In genomic region chr19:42085690-42086089, GRCm38 (mm10) we compare ENCODE assay signal across 8 mouse cellular contexts. TPM values are rescaled to one million over a fixed set of nuclear protein-coding genes. Genes with fewer than 3 reads are reported as not detected.
DNase-seq lines count a peak whose midpoint lies in the region; ATAC-seq and TF ChIP-seq lines count a peak whose summit lies in the region.

No protein-coding gene starts in this region.

- no peaks in the 10 kb centered on the region for H3K36me3 ChIP-seq in kidney, postnatal 0 days (ENCODE audit: insufficient read depth, low read length)
- no peaks in the 10 kb centered on the region for H3K36me3 ChIP-seq in embryonic facial prominence, embryonic 15.5 days
- no peaks in the 10 kb centered on the region for H3K36me3 ChIP-seq in intestine, postnatal 0 days (ENCODE audit: control insufficient read depth, insufficient read depth)
- H3K36me3 ChIP-seq in neural tube, embryonic 13.5 days = no peaks in the 10 kb centered on the region

- no peaks in the 10 kb centered on the region for H3K4me1 ChIP-seq in kidney, postnatal 0 days (replicated peaks; ENCODE audit: insufficient read depth, low read length)
- peaks cover 12% of the 10 kb centered on the region for H3K4me1 ChIP-seq in embryonic facial prominence, embryonic 15.5 days
- H3K4me1 ChIP-seq in intestine, postnatal 0 days (replicated peaks; ENCODE audit: control insufficient read depth, insufficient read depth, low read length) = no peaks in the 10 kb centered on the region; the same call in 1 of the 2 replicates
- H3K4me1 ChIP-seq in neural tube, embryonic 13.5 days (replicated peaks) = peaks cover 21% of the 10 kb centered on the region

- H3K9ac ChIP-seq in kidney, postnatal 0 days (ENCODE audit: low read depth, low read length) = peak overlapping the region; percentile 74
- peak overlapping the region; percentile 51 for H3K9ac ChIP-seq in embryonic facial prominence, embryonic 15.5 days
- peak overlapping the region; percentile 0; the same call in 1 of the 2 replicates for H3K9ac ChIP-seq in intestine, postnatal 0 days (ENCODE audit: low read depth, low read length)
- H3K9ac ChIP-seq in neural tube, embryonic 13.5 days = peak overlapping the region; percentile 87

- H3K4me2 ChIP-seq in kidney, postnatal 0 days (ENCODE audit: low read length) = peak overlapping the region; percentile 88
- H3K4me2 ChIP-seq in embryonic facial prominence, embryonic 15.5 days (replicated peaks) = peak overlapping the region; percentile 90
- H3K4me2 ChIP-seq in intestine, postnatal 0 days (replicated peaks; ENCODE audit: low read depth) = peak overlapping the region; percentile 71
- H3K4me2 ChIP-seq in neural tube, embryonic 13.5 days = peak overlapping the region; percentile 94

- no peak for TF ChIP-seq CTCF in kidney, postnatal 0 days (IDR thresholded peaks at IDR 0.05; ENCODE audit: low read depth)
- no peak for TF ChIP-seq CTCF in intestine, postnatal 0 days (IDR thresholded peaks at IDR 0.05; ENCODE audit: low read depth)

- 9% methylated on average over 10 of the region's 10 CpGs for WGBS in kidney, postnatal 0 days
- 5% methylated on average over 10 of the region's 10 CpGs for WGBS in embryonic facial prominence, embryonic 15.5 days
- 8% methylated on average over 10 of the region's 10 CpGs for WGBS in intestine, postnatal 0 days
- WGBS in neural tube, embryonic 13.5 days = 7% methylated on average over 10 of the region's 10 CpGs

- H3K9me3 ChIP-seq in kidney, postnatal 0 days (replicated peaks; ENCODE audit: low read length) = no peaks in the 10 kb centered on the region
- no peaks in the 10 kb centered on the region for H3K9me3 ChIP-seq in embryonic facial prominence, embryonic 15.5 days (replicated peaks)
- H3K9me3 ChIP-seq in intestine, postnatal 0 days (ENCODE audit: control insufficient read depth) = no peaks in the 10 kb centered on the region
- H3K9me3 ChIP-seq in neural tube, embryonic 13.5 days = no peaks in the 10 kb centered on the region

- H3K4me3 ChIP-seq in kidney, postnatal 0 days (replicated peaks; ENCODE audit: low read depth, low read length) = peak overlapping the region; percentile 59
- peak overlapping the region; percentile 74 for H3K4me3 ChIP-seq in embryonic facial prominence, embryonic 15.5 days (replicated peaks)
- peak overlapping the region; percentile 54 for H3K4me3 ChIP-seq in intestine, postnatal 0 days (ENCODE audit: low read depth, low read length)
- peak overlapping the region; percentile 86 for H3K4me3 ChIP-seq in neural tube, embryonic 13.5 days

- ATAC-seq in kidney, postnatal 0 days (replicated peaks; ENCODE audit: low FRiP score, low read depth) = no peak
- no peak for ATAC-seq in embryonic facial prominence, embryonic 15.5 days (ENCODE audit: insufficient number of reproducible peaks, low FRiP score, low TSS enrichment, low read depth)
- ATAC-seq in intestine, postnatal 0 days = no peak
- ATAC-seq in neural tube, embryonic 13.5 days (ENCODE audit: low read depth) = peak; percentile 0; the same call in 1 of the 2 replicates

- no peaks in the 10 kb centered on the region for H3K27me3 ChIP-seq in kidney, postnatal 0 days (ENCODE audit: insufficient read depth, low read length)
- no peaks in the 10 kb centered on the region for H3K27me3 ChIP-seq in embryonic facial prominence, embryonic 15.5 days
- no peaks in the 10 kb centered on the region for H3K27me3 ChIP-seq in intestine, postnatal 0 days (replicated peaks; ENCODE audit: control insufficient read depth, insufficient read depth, low read length)
- no peaks in the 10 kb centered on the region for H3K27me3 ChIP-seq in neural tube, embryonic 13.5 days

- peak overlapping the region; percentile 36; the same call in 1 of the 2 replicates for H3K27ac ChIP-seq in kidney, postnatal 0 days
- H3K27ac ChIP-seq in embryonic facial prominence, embryonic 15.5 days (replicated peaks) = no peak overlapping the region
- no peak overlapping the region for H3K27ac ChIP-seq in intestine, postnatal 0 days (ENCODE audit: low read depth, low read length)
- peak overlapping the region; percentile 73 for H3K27ac ChIP-seq in neural tube, embryonic 13.5 days (replicated peaks)

- no peak for DNase-seq in kidney, postnatal 0 days (ENCODE audit: low spot score)
- DNase-seq in kidney, postnatal 4 days = no peak
- no peak for DNase-seq in adrenal gland, adult 2 months
- no peak for DNase-seq in layer of hippocampus, adult 9-11 months
- DNase-seq in c-Kit-positive CD71-positive TER-119-positive erythroid progenitor cells, embryonic 14.5 days (ENCODE audit: low spot score) = no peak

RNA-seq across cellular contexts. Expression of gene Morn4, which starts 0.5 kb away (rescaled TPM):
- polyA plus RNA-seq in kidney, postnatal 0 days (2015; fragmentation: Nextera tagmentation; extraction: Ambion mirVana) = 22.2 and 24.6 TPM in 2 replicates
- 29.0 and 30.0 TPM in 2 replicates for polyA plus RNA-seq in embryonic facial prominence, embryonic 15.5 days (2015; fragmentation: Nextera tagmentation; extraction: Ambion mirVana)
- polyA plus RNA-seq in intestine, postnatal 0 days (2015; fragmentation: Nextera tagmentation; extraction: Ambion mirVana) = 14.5 and 15.9 TPM in 2 replicates
- 116 and 125 TPM in 2 replicates for polyA plus RNA-seq in neural tube, embryonic 13.5 days (2015; fragmentation: Nextera tagmentation; extraction: Ambion mirVana)
- 10 to 100 TPM in 1 of 2 experiments, 1 to 10 TPM in 1; 7.5 to 15.5 TPM for total RNA-seq in adrenal gland, adult 2 months (2021)
- polyA plus RNA-seq in adrenal gland, adult 2 months (2012; rRNA removed) = 10.6 and 13.0 TPM in 2 replicates

RNA-seq across cellular contexts. Expression of gene Pi4k2a, which starts 4.6 kb away (rescaled TPM):
- 31.9 and 33.2 TPM in 2 replicates for polyA plus RNA-seq in kidney, postnatal 0 days (2015; fragmentation: Nextera tagmentation; extraction: Ambion mirVana)
- polyA plus RNA-seq in embryonic facial prominence, embryonic 15.5 days (2015; fragmentation: Nextera tagmentation; extraction: Ambion mirVana) = 27.1 and 28.0 TPM in 2 replicates
- polyA plus RNA-seq in intestine, postnatal 0 days (2015; fragmentation: Nextera tagmentation; extraction: Ambion mirVana) = 47.2 and 52.2 TPM in 2 replicates
- polyA plus RNA-seq in neural tube, embryonic 13.5 days (2015; fragmentation: Nextera tagmentation; extraction: Ambion mirVana) = 30.3 and 34.0 TPM in 2 replicates
- 10 to 100 TPM; 62.3 to 69.9 TPM for total RNA-seq in adrenal gland, adult 2 months (2021)
- 43.7 and 44.5 TPM in 2 replicates for polyA plus RNA-seq in adrenal gland, adult 2 months (2012; rRNA removed)

RNA-seq across cellular contexts. Expression of gene 4933411K16Rik, which starts 33.6 kb away (rescaled TPM):
- 0.34 and 0.38 TPM in 2 replicates for polyA plus RNA-seq in kidney, postnatal 0 days (2015; fragmentation: Nextera tagmentation; extraction: Ambion mirVana)
- polyA plus RNA-seq in embryonic facial prominence, embryonic 15.5 days (2015; fragmentation: Nextera tagmentation; extraction: Ambion mirVana) = 0.16 TPM in 1 of 2 replicates, not detected in the other
- 0.08 TPM in 1 of 2 replicates, not detected in the other for polyA plus RNA-seq in intestine, postnatal 0 days (2015; fragmentation: Nextera tagmentation; extraction: Ambion mirVana)
- 0.36 TPM in 1 of 2 replicates, not detected in the other for polyA plus RNA-seq in neural tube, embryonic 13.5 days (2015; fragmentation: Nextera tagmentation; extraction: Ambion mirVana)
- under 1 TPM; 0.55 to 0.75 TPM for total RNA-seq in adrenal gland, adult 2 months (2021)
- polyA plus RNA-seq in adrenal gland, adult 2 months (2012; rRNA removed) = 0.09 and 0.12 TPM in 2 replicates

RNA-seq across cellular contexts. Expression of gene Hoga1, which starts 40.3 kb away (rescaled TPM):
- polyA plus RNA-seq in kidney, postnatal 0 days (2015; fragmentation: Nextera tagmentation; extraction: Ambion mirVana) = 97.6 and 110 TPM in 2 replicates
- polyA plus RNA-seq in embryonic facial prominence, embryonic 15.5 days (2015; fragmentation: Nextera tagmentation; extraction: Ambion mirVana) = 1.7 TPM in 2 replicates
- polyA plus RNA-seq in intestine, postnatal 0 days (2015; fragmentation: Nextera tagmentation; extraction: Ambion mirVana) = 16.2 and 17.6 TPM in 2 replicates
- polyA plus RNA-seq in neural tube, embryonic 13.5 days (2015; fragmentation: Nextera tagmentation; extraction: Ambion mirVana) = 0.93 and 1.6 TPM in 2 replicates
- total RNA-seq in adrenal gland, adult 2 months (2021) = 1 to 10 TPM; 3.7 to 8.0 TPM
- 1.5 and 1.6 TPM in 2 replicates for polyA plus RNA-seq in adrenal gland, adult 2 months (2012; rRNA removed)

RNA-seq across cellular contexts. Expression of gene Avpi1, which starts 43.2 kb away (rescaled TPM):
- polyA plus RNA-seq in kidney, postnatal 0 days (2015; fragmentation: Nextera tagmentation; extraction: Ambion mirVana) = 37.1 and 37.9 TPM in 2 replicates
- polyA plus RNA-seq in embryonic facial prominence, embryonic 15.5 days (2015; fragmentation: Nextera tagmentation; extraction: Ambion mirVana) = 51.0 and 53.6 TPM in 2 replicates
- 39.8 and 40.5 TPM in 2 replicates for polyA plus RNA-seq in intestine, postnatal 0 days (2015; fragmentation: Nextera tagmentation; extraction: Ambion mirVana)
- polyA plus RNA-seq in neural tube, embryonic 13.5 days (2015; fragmentation: Nextera tagmentation; extraction: Ambion mirVana) = 9.1 and 9.7 TPM in 2 replicates
- 100 to 1,000 TPM in 1 of 2 experiments, 10 to 100 TPM in 1; 78.6 to 101 TPM for total RNA-seq in adrenal gland, adult 2 months (2021)
- polyA plus RNA-seq in adrenal gland, adult 2 months (2012; rRNA removed) = 82.3 and 112 TPM in 2 replicates

Comparison
In these comparisons a context has a peak if more than half of its experiments do, and no peak if none do; other contexts are left out.
1. H3K27ac ChIP-seq: peak in kidney, postnatal 0 days (single experiment) and neural tube, embryonic 13.5 days (single experiment); none in embryonic facial prominence, embryonic 15.5 days (single experiment) and intestine, postnatal 0 days (single experiment).
2. H3K9ac ChIP-seq: peak in every context shown above with its lines; median percentile 87 in neural tube, embryonic 13.5 days; 74 in kidney, postnatal 0 days; 51 in embryonic facial prominence, embryonic 15.5 days; 0 in intestine, postnatal 0 days.
3. Peak in every context shown above with its lines, with median percentiles within 50 percentile points of each other: H3K4me2 ChIP-seq and H3K4me3 ChIP-seq.